19 mouse cellular contexts compared by ENCODE assay signal in genomic region chr17:85098677-85099323, GRCm38 (mm10). TPM values are rescaled to one million over a fixed set of nuclear protein-coding genes. Genes with fewer than 3 reads are reported as not detected.
DNase-seq lines count a peak whose midpoint lies in the region; ATAC-seq lines count a peak whose summit lies in the region.
"Had no signal": no experiment of that assay in that cellular context is flagged by ENCODE, and none has a peak within 500 bp of the region (broad histone marks: within the 10 kb centered on the region; RNA-seq: fewer than 3 reads in every experiment).

No protein-coding gene starts in this region.

- no peak overlapping the region for H3K4me3 ChIP-seq in heart, embryonic 13.5 days
- H3K4me3 ChIP-seq in liver, embryonic 16.5 days (ENCODE audit: low read depth, low read length): no peak overlapping the region
- no peak overlapping the region for H3K4me3 ChIP-seq in heart, embryonic 11.5 days (ENCODE audit: low read depth, low read length)
- H3K4me3 ChIP-seq: hindbrain, embryonic 12.5 days; kidney, embryonic 15.5 days; limb, embryonic 15.5 days; neural tube, embryonic 12.5 days had no signal

- DNase-seq in heart, postnatal 25 days (ENCODE audit: low spot score): no peak
- DNase-seq in ES-CJ7 (ENCODE audit: low read depth, low spot score): peak; percentile 73
- peak; percentile 9 for DNase-seq in c-Kit-positive CD71-positive TER-119-negative erythroid progenitor cells, embryonic 14.5 days (ENCODE audit: low read depth)
- no peak for DNase-seq in frontal cortex, postnatal 10 days (ENCODE audit: low spot score in 2 of 2)
- DNase-seq: cerebellum, adult 18-20 months; forebrain, postnatal 0 days; heart, adult 11 months; lung, postnatal 10 days; right cerebral cortex, postnatal 25 days; thymus, postnatal 25 days had no signal

- WGBS in heart, embryonic 13.5 days: 86% methylated on average over 7 of the region's 7 CpGs
- WGBS in liver, embryonic 16.5 days (ENCODE audit: insufficient replicate concordance): 77% methylated on average over 7 of the region's 7 CpGs
- 92% methylated on average over 7 of the region's 7 CpGs for WGBS in heart, embryonic 11.5 days (ENCODE audit: insufficient replicate concordance)

- ATAC-seq in heart, embryonic 13.5 days (ENCODE audit: extremely low read depth, insufficient number of reproducible peaks, low FRiP score, low TSS enrichment): peak; percentile 37; the same call in 1 of the 2 replicates
- ATAC-seq in liver, embryonic 16.5 days (ENCODE audit: low read depth): peak; percentile 65
- ATAC-seq in activated CD4-positive, CD25-positive, alpha-beta regulatory T cell, adult 4 months: no peak
- no peak for ATAC-seq in heart, embryonic 11.5 days (replicated peaks; ENCODE audit: insufficient number of reproducible peaks, low FRiP score, low TSS enrichment)
- ATAC-seq: forebrain, postnatal 0 days had no signal

- no peak overlapping the region for H3K4me2 ChIP-seq in heart, embryonic 13.5 days
- no peak overlapping the region for H3K4me2 ChIP-seq in liver, embryonic 16.5 days (ENCODE audit: low read depth, low read length)
- H3K4me2 ChIP-seq in heart, embryonic 11.5 days: no peak overlapping the region
- H3K4me2 ChIP-seq: hindbrain, embryonic 12.5 days; kidney, embryonic 15.5 days; limb, embryonic 15.5 days; midbrain, embryonic 11.5 days; neural tube, embryonic 12.5 days had no signal

- peaks cover 17% of the 10 kb centered on the region for H3K9me3 ChIP-seq in heart, embryonic 13.5 days
- no peaks in the 10 kb centered on the region; the same call in 1 of the 2 replicates for H3K9me3 ChIP-seq in liver, embryonic 16.5 days (replicated peaks; ENCODE audit: control insufficient read depth, low read length)
- no peaks in the 10 kb centered on the region for H3K9me3 ChIP-seq in heart, embryonic 11.5 days (replicated peaks; ENCODE audit: control insufficient read depth, low read length)
- H3K9me3 ChIP-seq: limb, embryonic 15.5 days had no signal

- H3K27me3 ChIP-seq in heart, embryonic 13.5 days (replicated peaks): no peaks in the 10 kb centered on the region
- no peaks in the 10 kb centered on the region for H3K27me3 ChIP-seq in liver, embryonic 16.5 days (ENCODE audit: control insufficient read depth, insufficient read depth, low read depth, low read length)
- no peaks in the 10 kb centered on the region for H3K27me3 ChIP-seq in heart, embryonic 11.5 days (ENCODE audit: control insufficient read depth, insufficient read depth, low read length)
- H3K27me3 ChIP-seq: kidney, embryonic 15.5 days; limb, embryonic 15.5 days; neural tube, embryonic 12.5 days had no signal

- H3K36me3 ChIP-seq in heart, embryonic 13.5 days: peaks cover 25% of the 10 kb centered on the region
- 0 out of 2 replicates have a peak, but pooled peaks cover 8% of the 10 kb centered on the region for H3K36me3 ChIP-seq in liver, embryonic 16.5 days (ENCODE audit: control insufficient read depth, insufficient read depth)
- peaks cover 12% of the 10 kb centered on the region; the same call in 1 of the 2 replicates for H3K36me3 ChIP-seq in heart, embryonic 11.5 days (ENCODE audit: control insufficient read depth, insufficient read depth, low read length)

- no peaks in the 10 kb centered on the region for H3K4me1 ChIP-seq in heart, embryonic 13.5 days
- H3K4me1 ChIP-seq in liver, embryonic 16.5 days (ENCODE audit: control insufficient read depth, low read depth, low read length): peaks cover 6% of the 10 kb centered on the region
- H3K4me1 ChIP-seq in heart, embryonic 11.5 days (ENCODE audit: control insufficient read depth, insufficient read depth, low read length): no peaks in the 10 kb centered on the region
- H3K4me1 ChIP-seq: hindbrain, embryonic 12.5 days; kidney, embryonic 15.5 days; limb, embryonic 15.5 days had no signal

- H3K9ac ChIP-seq in heart, embryonic 13.5 days: no peak overlapping the region
- no peak overlapping the region for H3K9ac ChIP-seq in liver, embryonic 16.5 days (ENCODE audit: low read depth, low read length)
- H3K9ac ChIP-seq in heart, embryonic 11.5 days (ENCODE audit: low read depth, low read length): no peak overlapping the region
- H3K9ac ChIP-seq: forebrain, postnatal 0 days; hindbrain, embryonic 12.5 days; kidney, embryonic 15.5 days; limb, embryonic 15.5 days; neural tube, embryonic 12.5 days had no signal

- H3K27ac ChIP-seq in heart, embryonic 13.5 days (replicated peaks): no peak overlapping the region
- H3K27ac ChIP-seq in liver, embryonic 16.5 days (ENCODE audit: low read length): no peak overlapping the region
- no peak overlapping the region for H3K27ac ChIP-seq in heart, embryonic 11.5 days (ENCODE audit: low read depth, low read length)
- H3K27ac ChIP-seq: hindbrain, embryonic 12.5 days; kidney, embryonic 15.5 days; limb, embryonic 15.5 days; neural tube, embryonic 12.5 days had no signal

- intact Hi-C loops in heart, postnatal 25 days (cut with DNase I): no loop called here

RNA-seq across cellular contexts. Expression of gene Camkmt, which starts 8.4 kb away (rescaled TPM):
- polyA plus RNA-seq in heart, embryonic 13.5 days (2015; fragmentation: Nextera tagmentation; extraction: Ambion mirVana): 6.2 and 6.5 TPM in 2 replicates
- 1 to 10 TPM; 2.2 to 2.5 TPM for total RNA-seq in heart, postnatal 25 days (2021)
- polyA plus RNA-seq in liver, embryonic 16.5 days (2015; fragmentation: Nextera tagmentation; extraction: Ambion mirVana): 2.7 and 2.9 TPM in 2 replicates
- 1 to 10 TPM; 6.6 to 7.6 TPM for polyA plus RNA-seq in activated CD4-positive, CD25-positive, alpha-beta regulatory T cell, adult 4 months (2017; shearing (Covaris generic))
- polyA plus RNA-seq in heart, embryonic 11.5 days (2014; fragmentation: Nextera tagmentation; extraction: Ambion mirVana): 7.0 TPM in 2 replicates

RNA-seq across cellular contexts. Expression of gene Prepl, which starts 8.8 kb away (rescaled TPM):
- polyA plus RNA-seq in heart, embryonic 13.5 days (2015; fragmentation: Nextera tagmentation; extraction: Ambion mirVana): 22.5 and 22.7 TPM in 2 replicates
- 100 to 1,000 TPM; 147 to 152 TPM for total RNA-seq in heart, postnatal 25 days (2021)
- 7.7 and 7.9 TPM in 2 replicates for polyA plus RNA-seq in liver, embryonic 16.5 days (2015; fragmentation: Nextera tagmentation; extraction: Ambion mirVana)
- 10 to 100 TPM in 1 of 2 experiments, 1 to 10 TPM in 1; 7.1 to 11.1 TPM for polyA plus RNA-seq in activated CD4-positive, CD25-positive, alpha-beta regulatory T cell, adult 4 months (2017; shearing (Covaris generic))
- 27.1 and 32.5 TPM in 2 replicates for polyA plus RNA-seq in heart, embryonic 11.5 days (2014; fragmentation: Nextera tagmentation; extraction: Ambion mirVana)

Comparison
In these comparisons a context has a peak if more than half of its experiments do, and no peak if none do; other contexts are left out.
1. ATAC-seq: peak in heart, embryonic 13.5 days (single experiment) and liver, embryonic 16.5 days (single experiment); none in activated CD4-positive, CD25-positive, alpha-beta regulatory T cell, adult 4 months (single experiment) and heart, embryonic 11.5 days (single experiment).
2. DNase-seq: peak in ES-CJ7 (single experiment) and c-Kit-positive CD71-positive TER-119-negative erythroid progenitor cells, embryonic 14.5 days (single experiment); none in heart, postnatal 25 days (single experiment) and frontal cortex, postnatal 10 days (0 of 2).